Mouse (Mus musculus): ENCODE measurements around the gene Adgrl3.
A peak's percentile ranks its signal among the peaks of the same experiment; 100 is the strongest.

Adgrl3 gene

DNA sequence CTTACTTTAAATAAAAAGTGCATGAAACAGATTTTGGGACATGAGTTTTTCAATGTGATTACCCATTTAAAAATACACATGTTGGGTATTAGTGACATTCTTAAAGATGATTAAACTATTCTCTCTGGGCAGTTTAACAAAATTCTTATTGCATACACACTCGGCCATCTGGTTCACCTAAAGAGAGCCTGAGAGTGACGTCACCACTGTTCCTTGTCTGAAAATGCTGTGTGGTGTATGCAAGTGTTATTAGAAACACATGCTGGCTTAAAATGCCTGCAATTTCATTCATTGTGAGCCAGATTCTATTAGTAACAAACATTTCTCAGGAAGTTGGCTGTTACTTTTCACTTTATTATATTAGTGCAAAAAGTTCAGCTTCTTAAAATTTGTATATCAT lies 812.7 kb downstream of the Adgrl3 start:
- DNase-seq (ENCODE audit: low read depth, low spot score), result no peak

DNA sequence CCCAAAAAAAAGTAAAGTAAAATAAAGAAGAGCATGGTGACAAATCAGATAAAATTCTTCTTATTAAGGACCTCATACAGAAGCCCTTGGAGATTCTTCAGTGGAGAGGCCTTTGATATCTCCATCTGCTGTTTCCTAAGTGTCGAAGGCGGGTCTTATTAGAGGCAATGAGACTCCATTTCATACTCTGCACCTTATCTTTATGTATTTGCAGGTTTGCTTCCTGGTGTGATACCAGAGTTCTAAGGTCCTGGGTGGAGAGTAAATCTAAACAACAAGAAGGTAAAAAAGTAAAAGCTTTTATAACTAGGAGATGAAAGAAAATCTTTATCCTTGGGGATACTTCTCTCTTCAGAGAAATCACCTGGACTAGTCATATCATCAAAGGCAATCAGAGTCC lies 817.9 kb downstream of the Adgrl3 start:
- no peak for DNase-seq (ENCODE audit: low read depth, low spot score)

DNA sequence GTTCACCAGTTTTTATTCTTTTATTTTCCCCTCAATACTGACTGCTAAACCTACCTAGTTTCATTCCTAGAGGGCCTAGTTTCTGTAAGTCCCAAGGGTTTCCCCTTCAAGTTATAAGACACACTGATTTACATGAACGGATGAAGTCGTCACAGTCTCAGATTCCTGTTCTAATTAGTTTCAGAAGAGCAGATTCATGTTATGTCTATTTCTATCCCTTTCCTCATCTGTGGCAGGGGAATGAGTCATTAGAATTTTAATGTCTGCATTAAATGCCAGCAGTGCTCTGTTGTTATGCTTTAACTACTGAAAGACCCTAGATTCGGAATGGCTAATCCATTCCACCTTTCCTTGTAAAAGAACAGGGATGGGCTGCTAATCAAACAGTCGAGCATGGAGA lies 823.9 kb downstream of the Adgrl3 start:
- DNase-seq (ENCODE audit: low read depth, low spot score), result peak; percentile 27

DNA sequence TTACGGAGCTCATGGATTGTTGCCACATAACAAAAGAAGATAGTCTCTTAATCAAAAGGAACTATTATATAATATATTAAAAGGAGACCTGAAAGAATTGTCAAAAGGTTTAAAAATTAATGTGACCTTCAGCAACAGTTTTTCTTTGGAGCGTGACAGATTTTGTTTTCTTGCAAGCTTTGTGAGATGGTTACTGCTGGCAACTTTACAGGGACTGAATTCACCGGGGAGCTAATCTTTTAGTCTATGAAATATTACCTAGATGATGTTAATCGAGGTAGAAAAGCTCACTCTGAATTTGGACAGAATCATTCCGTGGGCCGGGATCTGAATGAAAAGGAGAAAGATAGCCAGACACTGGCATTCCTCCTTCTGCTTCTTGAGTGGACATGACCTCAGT lies 850.4 kb downstream of the Adgrl3 start:
- DNase-seq (ENCODE audit: low read depth, low spot score), result no peak

All from telencephalon, adult 2 months (tissue).